Mouse (Mus musculus): Measurements from ENCODE around the gene Cct6b. TPM values are rescaled to one million over a fixed set of nuclear protein-coding genes. Genes with fewer than 3 reads are reported as not detected.

Cct6b gene
- polyA plus RNA-seq, 1 experiment = 0.16 TPM

DNA sequence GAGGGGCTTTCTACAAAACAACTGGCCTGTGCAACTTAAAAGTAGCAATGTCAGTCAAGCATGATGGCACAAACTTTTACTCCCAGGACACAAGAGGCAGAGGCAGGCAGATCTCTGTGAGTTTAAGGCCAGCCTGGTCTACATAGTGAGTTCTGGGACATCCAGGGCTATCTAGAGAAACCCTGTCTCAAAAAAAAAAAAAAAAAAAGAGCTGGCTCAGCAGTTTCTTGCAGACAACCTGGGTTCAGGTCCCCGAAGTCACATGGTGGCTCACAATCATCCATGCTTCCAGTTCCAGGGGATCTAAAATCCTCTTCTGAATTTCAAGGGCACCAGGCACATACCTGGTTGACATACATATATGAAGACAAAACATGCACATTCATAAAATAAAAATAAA, 8.2 kb downstream of the Cct6b start:
- no peak for DNase-seq (ENCODE audit: low read depth)
- TF ChIP-seq CTCF (IDR thresholded peaks at IDR 0.05; ENCODE audit: borderline replicate concordance, extremely low read depth, insufficient read depth, insufficient read length) (no peak), POLR2A (IDR thresholded peaks at IDR 0.05; ENCODE audit: borderline replicate concordance, extremely low read depth, insufficient read depth, insufficient read length, poor library complexity, severe bottlenecking) (no peak)

DNA sequence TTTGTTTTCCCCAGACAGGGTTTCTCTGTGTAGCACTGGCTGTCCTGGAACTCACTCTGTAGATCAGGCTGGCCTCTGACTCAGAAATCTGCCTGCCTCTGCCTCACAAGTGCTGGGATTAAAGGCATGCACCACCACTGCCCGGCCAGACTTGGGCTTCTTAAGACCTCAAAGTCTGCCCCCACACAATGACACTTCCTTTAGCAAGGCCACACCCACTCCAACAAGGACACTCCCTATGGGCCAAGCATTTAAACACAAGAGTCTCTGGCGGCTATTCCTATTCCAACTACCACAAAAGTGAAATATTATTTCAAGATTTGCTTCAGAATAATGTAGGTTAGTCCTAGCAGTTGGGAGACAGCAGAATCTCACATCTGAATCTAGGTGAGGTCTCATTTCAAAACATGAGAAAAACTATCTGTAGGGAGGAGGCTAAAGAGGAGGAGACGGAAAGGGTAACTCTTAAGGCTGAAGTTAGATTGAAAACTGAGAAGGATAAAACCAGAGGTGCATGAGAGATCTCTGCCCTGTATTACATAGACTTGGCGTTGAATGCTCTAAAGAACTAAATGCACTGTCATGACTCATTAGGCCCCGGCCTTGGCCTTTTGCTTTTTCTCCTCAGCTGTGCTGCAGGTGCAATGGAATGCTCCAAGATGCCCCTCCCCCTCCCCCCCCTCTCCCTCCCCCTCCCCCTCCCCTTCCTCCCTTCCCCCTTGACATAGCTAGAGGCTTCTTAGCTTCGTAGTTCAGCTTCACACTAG, 11.6 kb downstream of the Cct6b start:
- no peak for DNase-seq (ENCODE audit: low read depth)
- no peak for TF ChIP-seq POLR2A (IDR thresholded peaks at IDR 0.05; ENCODE audit: borderline replicate concordance, extremely low read depth, insufficient read depth, insufficient read length, poor library complexity, severe bottlenecking)
- TF ChIP-seq CTCF (IDR thresholded peaks at IDR 0.05; ENCODE audit: borderline replicate concordance, extremely low read depth, insufficient read depth, insufficient read length) = no peak

DNA sequence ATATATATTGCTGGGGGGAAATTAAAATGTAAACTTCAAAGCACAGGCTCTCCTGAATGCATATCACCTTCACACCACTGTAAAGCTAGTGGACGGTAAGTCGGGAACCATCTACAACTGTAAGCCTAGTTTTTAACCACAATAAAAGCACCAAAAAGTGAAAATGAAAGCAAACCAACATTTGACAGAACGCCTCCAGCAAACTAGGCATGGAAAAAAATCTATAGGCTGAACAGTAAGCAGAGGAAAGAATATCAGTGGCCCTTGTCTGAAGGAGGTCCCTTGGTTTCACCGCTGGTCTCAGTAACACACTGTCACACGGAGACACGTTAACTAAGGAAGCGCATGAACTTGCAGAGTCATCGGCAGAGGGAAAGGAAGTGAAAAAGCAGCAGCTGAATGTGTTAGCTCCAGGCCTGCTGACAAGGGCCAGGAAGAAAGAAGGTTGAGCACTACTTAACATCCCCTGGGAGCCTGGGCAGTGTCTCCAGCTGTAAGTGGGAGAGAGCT, 17.2 kb downstream of the Cct6b start:
- no peak for DNase-seq (ENCODE audit: low read depth)

DNA sequence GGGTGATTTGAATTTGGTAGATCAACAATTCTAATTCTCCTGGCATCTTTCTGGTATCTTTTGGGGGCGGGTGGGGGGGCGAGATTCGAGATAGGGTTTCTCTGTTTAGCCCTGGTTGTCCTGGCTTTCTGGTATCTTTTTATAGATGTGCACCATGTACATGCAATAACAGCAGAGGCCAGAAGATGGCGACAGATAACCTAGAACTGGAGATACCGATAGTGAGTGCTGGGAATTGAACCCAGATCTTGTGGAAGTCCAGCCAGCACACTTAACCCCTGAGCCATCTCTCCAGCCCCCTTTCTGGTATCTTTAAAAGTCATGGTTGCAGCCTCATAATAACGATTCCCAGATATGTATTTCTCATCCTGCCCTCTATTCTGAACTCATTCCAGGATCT, 18.0 kb downstream of the Cct6b start:
- peak; percentile 8 for DNase-seq (ENCODE audit: low read depth)
- TF ChIP-seq CTCF (IDR thresholded peaks at IDR 0.05; ENCODE audit: borderline replicate concordance, extremely low read depth, insufficient read depth, insufficient read length) = peak; percentile 49; the same call in 1 of the 2 replicates
- TF ChIP-seq POLR2A (IDR thresholded peaks at IDR 0.05; ENCODE audit: borderline replicate concordance, extremely low read depth, insufficient read depth, insufficient read length, poor library complexity, severe bottlenecking) = no peak

More for the DNA sequence above, 17.2 kb downstream of the Cct6b start:
- TF ChIP-seq POLR2A (IDR thresholded peaks at IDR 0.05; ENCODE audit: borderline replicate concordance, extremely low read depth, insufficient read depth, insufficient read length, poor library complexity, severe bottlenecking) (no peak), CTCF (IDR thresholded peaks at IDR 0.05; ENCODE audit: borderline replicate concordance, extremely low read depth, insufficient read depth, insufficient read length) (no peak)

DNA sequence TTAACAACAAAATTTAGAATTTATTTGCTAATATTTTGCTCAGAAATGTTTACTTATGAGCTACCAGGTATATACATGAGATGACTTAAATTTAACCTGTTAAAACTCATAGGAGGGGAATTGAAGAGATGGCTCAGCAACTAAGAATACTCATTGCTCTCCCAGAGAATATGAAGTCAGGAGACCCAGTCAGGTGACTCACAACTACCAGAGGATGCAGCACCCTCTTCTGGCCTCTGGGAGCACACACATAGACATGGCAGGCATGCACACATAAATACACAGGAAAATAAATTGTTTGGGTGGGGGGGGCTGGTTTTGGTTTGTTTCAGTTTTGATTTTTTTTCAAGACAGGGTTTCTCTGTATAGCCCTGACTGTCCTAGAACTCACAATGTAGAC, 25.1 kb downstream of the Cct6b start:
- no peak for DNase-seq (ENCODE audit: low read depth)
- TF ChIP-seq POLR2A (IDR thresholded peaks at IDR 0.05; ENCODE audit: borderline replicate concordance, extremely low read depth, insufficient read depth, insufficient read length, poor library complexity, severe bottlenecking) (no peak), CTCF (IDR thresholded peaks at IDR 0.05; ENCODE audit: borderline replicate concordance, extremely low read depth, insufficient read depth, insufficient read length) (peak; percentile 7; the same call in 1 of the 2 replicates)

DNA sequence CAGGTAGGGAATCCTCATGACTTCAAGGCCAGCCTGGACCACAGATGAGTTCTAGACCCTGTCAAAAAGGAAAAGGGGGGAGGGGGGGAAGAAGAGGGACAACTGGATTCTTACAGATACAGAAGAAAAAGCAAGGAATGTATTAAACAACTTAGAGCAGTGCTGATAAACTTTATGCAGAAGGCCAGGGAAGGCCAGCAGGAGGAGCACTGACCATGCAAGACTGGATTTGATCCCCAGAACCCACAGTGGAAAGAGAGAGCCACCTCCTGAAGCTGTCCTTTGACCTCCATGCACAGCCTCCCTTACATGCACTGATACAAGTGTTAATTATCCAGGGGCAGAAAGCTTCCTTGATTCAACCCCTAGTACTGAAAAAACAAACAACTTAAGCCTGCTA, 29.9 kb downstream of the Cct6b start:
- DNase-seq (ENCODE audit: low read depth) = no peak
- TF ChIP-seq CTCF (IDR thresholded peaks at IDR 0.05; ENCODE audit: borderline replicate concordance, extremely low read depth, insufficient read depth, insufficient read length) = no peak
- TF ChIP-seq POLR2A (IDR thresholded peaks at IDR 0.05; ENCODE audit: borderline replicate concordance, extremely low read depth, insufficient read depth, insufficient read length, poor library complexity, severe bottlenecking) = no peak

DNA sequence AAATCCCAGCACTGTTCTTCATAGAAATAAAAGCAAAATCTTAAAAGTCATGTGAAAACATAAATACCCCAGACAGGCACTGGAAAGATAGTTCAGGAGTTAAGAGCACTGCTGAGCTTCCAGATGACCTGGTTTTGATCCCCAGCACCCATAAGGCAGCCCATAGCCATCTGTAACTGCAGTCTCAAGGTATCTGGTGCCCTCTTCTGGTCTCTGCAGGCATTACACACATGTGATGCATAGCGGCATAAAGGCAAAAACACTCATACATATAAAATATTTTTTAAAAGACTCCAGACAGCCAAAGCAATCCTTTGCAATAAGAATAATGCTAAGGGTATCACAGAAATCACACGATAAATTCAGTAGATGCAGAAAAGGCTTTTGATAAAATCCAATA, 37.3 kb downstream of the Cct6b start:
- no peak for DNase-seq (ENCODE audit: low read depth)
- TF ChIP-seq CTCF (IDR thresholded peaks at IDR 0.05; ENCODE audit: borderline replicate concordance, extremely low read depth, insufficient read depth, insufficient read length) (peak; percentile 24; the same call in 1 of the 2 replicates), POLR2A (IDR thresholded peaks at IDR 0.05; ENCODE audit: borderline replicate concordance, extremely low read depth, insufficient read depth, insufficient read length, poor library complexity, severe bottlenecking) (no peak)

DNA sequence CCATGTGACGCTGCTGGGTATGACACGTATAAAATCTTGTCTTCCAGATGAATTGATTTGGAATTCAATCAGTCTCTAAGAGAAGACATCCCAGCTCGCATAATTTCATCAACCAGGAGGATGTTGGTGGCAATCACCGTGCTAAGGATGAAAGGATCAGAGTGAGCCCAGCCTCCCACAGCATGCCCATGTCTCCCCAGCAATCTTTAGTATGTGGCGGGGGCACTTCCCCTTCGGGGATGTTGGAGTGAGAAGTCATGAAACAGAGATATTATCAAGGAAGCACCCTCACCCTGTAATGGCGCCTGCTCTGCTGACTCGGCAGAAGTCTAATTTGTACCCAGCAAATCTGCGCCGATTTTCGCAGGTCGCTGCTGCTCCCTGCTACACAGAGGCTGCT, 44.8 kb downstream of the Cct6b start:
- TF ChIP-seq POLR2A (IDR thresholded peaks at IDR 0.05; ENCODE audit: borderline replicate concordance, extremely low read depth, insufficient read depth, insufficient read length, poor library complexity, severe bottlenecking) (no peak), CTCF (IDR thresholded peaks at IDR 0.05; ENCODE audit: borderline replicate concordance, extremely low read depth, insufficient read depth, insufficient read length) (no peak)
- no peak for DNase-seq (ENCODE audit: low read depth)

DNA sequence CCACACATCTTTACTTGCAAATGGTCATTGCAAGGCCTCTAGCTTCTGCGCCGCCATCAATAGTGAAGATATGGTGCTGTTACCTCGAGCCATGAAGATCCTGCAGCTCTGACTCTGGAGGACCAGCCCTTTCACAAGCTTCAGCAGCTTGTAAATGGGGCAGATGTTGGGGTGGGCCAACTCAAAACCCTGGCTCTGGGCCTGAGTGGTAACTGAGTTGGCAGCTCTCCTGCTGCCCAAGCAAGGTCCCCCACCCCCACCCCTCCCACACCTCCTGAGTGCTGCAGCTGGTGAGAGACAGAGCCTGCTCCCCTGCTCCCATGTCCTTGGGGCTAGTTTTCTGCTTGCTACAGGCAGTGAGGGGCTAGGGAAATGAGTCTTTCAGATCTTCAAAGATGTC, 51.4 kb downstream of the Cct6b start:
- peak; percentile 84 for DNase-seq (ENCODE audit: low read depth)
- TF ChIP-seq POLR2A (IDR thresholded peaks at IDR 0.05; ENCODE audit: borderline replicate concordance, extremely low read depth, insufficient read depth, insufficient read length, poor library complexity, severe bottlenecking) = no peak
- TF ChIP-seq CTCF (IDR thresholded peaks at IDR 0.05; ENCODE audit: borderline replicate concordance, extremely low read depth, insufficient read depth, insufficient read length) = no peak

DNA sequence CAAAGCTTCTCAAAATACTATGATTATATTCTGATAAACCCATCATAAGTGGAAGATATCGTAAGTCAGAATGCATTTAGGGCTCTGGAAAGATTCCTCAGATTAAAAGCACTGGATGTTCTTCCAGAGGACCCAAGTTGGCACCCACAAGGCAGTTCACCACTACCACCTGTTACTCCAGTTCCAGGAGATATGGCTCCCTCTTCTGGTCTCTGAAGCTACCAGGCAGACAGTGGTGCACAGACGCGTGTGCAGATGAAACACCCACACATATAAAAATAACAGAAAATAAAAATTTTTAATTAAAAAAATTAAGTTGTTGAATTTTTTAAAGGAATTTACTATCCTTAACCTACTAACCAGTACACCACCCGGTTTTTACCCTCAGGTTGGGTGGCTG, 55.2 kb downstream of the Cct6b start:
- DNase-seq (ENCODE audit: low read depth) = no peak

DNA sequence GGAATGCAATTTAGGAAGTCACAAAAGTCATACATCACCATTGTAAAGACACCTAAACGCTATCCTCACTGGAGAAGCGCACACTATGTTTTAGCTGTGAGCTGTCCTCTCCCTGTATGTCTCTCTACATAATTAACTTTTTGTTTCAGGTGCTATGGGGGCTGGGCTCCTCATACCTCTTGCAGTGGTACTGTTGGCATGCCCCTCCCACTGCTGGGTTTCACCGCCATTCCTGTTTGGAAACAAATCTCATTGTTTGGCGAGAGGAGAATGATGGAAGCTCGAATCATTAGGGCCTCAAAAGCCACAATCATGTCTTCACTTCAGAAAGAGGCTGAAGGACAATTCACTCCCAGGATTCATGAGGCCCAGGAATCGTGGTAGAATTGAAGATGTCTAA, 59.0 kb downstream of the Cct6b start:
- no peak for DNase-seq (ENCODE audit: low read depth)
- TF ChIP-seq CTCF (IDR thresholded peaks at IDR 0.05; ENCODE audit: borderline replicate concordance, extremely low read depth, insufficient read depth, insufficient read length) (no peak), POLR2A (IDR thresholded peaks at IDR 0.05; ENCODE audit: borderline replicate concordance, extremely low read depth, insufficient read depth, insufficient read length, poor library complexity, severe bottlenecking) (no peak)

More for the DNA sequence above, 55.2 kb downstream of the Cct6b start:
- TF ChIP-seq CTCF (IDR thresholded peaks at IDR 0.05; ENCODE audit: borderline replicate concordance, extremely low read depth, insufficient read depth, insufficient read length) (peak; percentile 32; the same call in 1 of the 2 replicates), POLR2A (IDR thresholded peaks at IDR 0.05; ENCODE audit: borderline replicate concordance, extremely low read depth, insufficient read depth, insufficient read length, poor library complexity, severe bottlenecking) (no peak)
